Mouse (Mus musculus): ENCODE results near the gene Cacng4. TPM values are rescaled to one million over a fixed set of nuclear protein-coding genes. Genes with fewer than 3 reads are reported as not detected.

Cacng4 gene
- polyA plus RNA-seq, 1 experiment = 25.5 TPM

DNA sequence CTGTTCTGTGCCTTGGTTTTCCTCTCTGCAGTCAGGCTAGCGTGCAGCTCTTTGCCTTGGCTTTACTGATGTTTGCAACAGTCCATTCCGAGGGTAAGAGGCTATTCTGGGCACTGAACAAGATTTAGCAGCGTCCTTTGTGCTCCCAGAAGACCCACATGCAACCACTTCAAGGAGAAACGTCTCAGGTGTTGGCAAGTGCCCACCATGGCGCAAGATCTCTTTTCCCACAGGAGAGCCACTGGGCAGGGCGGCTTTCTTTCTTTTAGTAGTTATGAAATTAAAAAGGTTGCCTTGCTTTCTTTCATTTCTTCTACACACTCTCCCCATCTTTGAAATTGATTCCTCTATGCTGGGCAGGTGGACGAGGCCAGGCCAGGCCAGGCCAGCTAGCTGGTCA is 65.2 kb downstream of the Cacng4 start:
- no peak overlapping the region for H3K27ac ChIP-seq (ENCODE audit: insufficient read depth, low read length)

DNA sequence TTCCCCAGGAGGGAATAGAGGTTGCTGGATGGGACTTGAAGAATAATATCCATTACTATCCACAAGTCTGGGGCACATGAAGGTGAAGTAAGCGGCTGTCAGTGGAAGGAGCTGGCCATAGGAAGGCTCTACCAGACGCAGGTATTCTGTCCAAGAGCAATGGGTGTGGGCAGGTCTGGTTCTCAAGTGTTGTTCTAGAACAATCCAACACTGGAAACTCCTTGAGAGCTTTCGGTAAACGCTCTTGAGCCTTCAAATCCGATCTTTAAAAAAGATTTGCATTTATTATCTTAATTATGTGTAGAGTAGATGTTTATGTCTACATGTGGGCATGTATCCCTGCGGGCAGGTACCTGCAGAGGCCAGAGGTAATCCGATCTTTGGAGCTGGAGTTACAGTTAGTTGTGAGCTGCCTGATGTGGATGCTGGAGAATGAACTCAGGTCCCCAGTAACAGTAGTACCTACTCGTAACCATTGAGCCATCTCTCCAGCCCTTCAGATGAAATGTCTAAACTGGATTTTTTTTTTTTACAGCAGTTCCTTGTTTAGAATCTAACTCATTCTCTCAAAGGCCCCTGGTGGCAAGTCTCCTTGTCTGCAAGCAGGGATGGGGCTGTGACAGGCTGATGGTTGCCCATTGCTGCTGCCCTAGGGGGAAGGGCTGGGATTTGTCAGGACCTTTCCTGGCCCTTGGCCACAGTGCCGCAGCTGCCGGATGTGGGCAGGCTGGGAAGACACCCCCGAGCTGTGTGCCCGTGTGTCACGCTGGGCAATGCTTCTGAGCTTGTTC is 66.1 kb downstream of the Cacng4 start:
- H3K27ac ChIP-seq (ENCODE audit: insufficient read depth, low read length) = no peak overlapping the region
- peaks cover 2% of the 10 kb centered on the region; the same call in 1 of the 2 replicates for H3K4me1 ChIP-seq (ENCODE audit: control insufficient read depth, insufficient read depth, low read length)
- H3K4me3 ChIP-seq (ENCODE audit: insufficient read depth, low read length) = no peak overlapping the region
- no peak for TF ChIP-seq CTCF (IDR thresholded peaks at IDR 0.05; ENCODE audit: extremely low read depth, insufficient read depth, low read length)
- TF ChIP-seq POLR2A (IDR thresholded peaks at IDR 0.05; ENCODE audit: extremely low read depth, insufficient read depth, low read length) = no peak

More for the DNA sequence above, 65.2 kb downstream of the Cacng4 start:
- TF ChIP-seq POLR2A (IDR thresholded peaks at IDR 0.05; ENCODE audit: extremely low read depth, insufficient read depth, low read length) (no peak), CTCF (IDR thresholded peaks at IDR 0.05; ENCODE audit: extremely low read depth, insufficient read depth, low read length) (no peak)
- peaks cover 2% of the 10 kb centered on the region; the same call in 1 of the 2 replicates for H3K4me1 ChIP-seq (ENCODE audit: control insufficient read depth, insufficient read depth, low read length)
- H3K4me3 ChIP-seq (ENCODE audit: insufficient read depth, low read length) = no peak overlapping the region

DNA sequence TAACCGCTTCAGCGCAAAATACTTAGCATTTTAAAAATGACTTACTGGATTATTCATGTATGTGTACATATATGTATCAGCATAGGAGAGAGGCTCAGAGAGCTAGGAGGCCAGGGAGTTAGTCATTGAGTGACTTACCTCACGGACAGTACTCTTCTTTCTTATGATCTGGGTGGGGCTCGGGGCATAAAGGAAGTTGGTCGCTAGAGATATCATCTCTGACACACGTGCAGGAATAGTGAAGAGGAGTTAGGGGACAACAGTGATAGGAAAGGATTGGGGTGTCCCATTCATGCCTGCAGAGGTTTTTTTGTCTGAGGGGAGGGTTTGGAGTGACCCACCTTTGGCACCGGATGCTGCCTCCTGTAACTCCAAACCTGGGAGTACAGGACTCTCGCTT is 69.8 kb downstream of the Cacng4 start:
- Histone ChIP-seq H3K4me1 (ENCODE audit: control insufficient read depth, insufficient read depth, low read length) (no peaks in the 10 kb centered on the region), H3K27ac (ENCODE audit: insufficient read depth, low read length) (no peak overlapping the region), H3K4me3 (ENCODE audit: insufficient read depth, low read length) (no peak overlapping the region)
- TF ChIP-seq CTCF (IDR thresholded peaks at IDR 0.05; ENCODE audit: extremely low read depth, insufficient read depth, low read length) (no peak), POLR2A (IDR thresholded peaks at IDR 0.05; ENCODE audit: extremely low read depth, insufficient read depth, low read length) (no peak)

DNA sequence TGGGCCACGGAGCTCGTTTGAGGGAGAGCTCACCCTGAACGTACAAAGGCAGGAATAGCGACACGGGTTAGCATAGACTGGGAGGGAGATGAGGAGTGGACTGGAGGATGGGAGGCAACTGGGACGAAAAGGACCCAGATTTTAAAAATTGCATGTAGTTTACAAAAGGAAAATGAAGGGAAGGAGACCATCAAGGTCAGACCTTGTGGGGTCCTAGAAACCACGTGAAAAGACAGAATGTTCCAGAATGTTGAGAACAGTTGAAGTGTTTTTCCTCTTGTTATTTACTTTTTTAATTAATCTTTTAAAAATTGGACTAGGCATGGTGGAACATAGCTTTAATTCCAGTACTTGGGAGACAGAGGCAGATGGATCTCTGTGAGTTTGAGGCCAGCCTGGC is 73.3 kb downstream of the Cacng4 start:
- Histone ChIP-seq H3K4me1 (ENCODE audit: control insufficient read depth, insufficient read depth, low read length) (no peaks in the 10 kb centered on the region), H3K27ac (ENCODE audit: insufficient read depth, low read length) (no peak overlapping the region), H3K4me3 (ENCODE audit: insufficient read depth, low read length) (no peak overlapping the region)
- TF ChIP-seq POLR2A (IDR thresholded peaks at IDR 0.05; ENCODE audit: extremely low read depth, insufficient read depth, low read length) = no peak
- TF ChIP-seq CTCF (IDR thresholded peaks at IDR 0.05; ENCODE audit: extremely low read depth, insufficient read depth, low read length) = no peak

DNA sequence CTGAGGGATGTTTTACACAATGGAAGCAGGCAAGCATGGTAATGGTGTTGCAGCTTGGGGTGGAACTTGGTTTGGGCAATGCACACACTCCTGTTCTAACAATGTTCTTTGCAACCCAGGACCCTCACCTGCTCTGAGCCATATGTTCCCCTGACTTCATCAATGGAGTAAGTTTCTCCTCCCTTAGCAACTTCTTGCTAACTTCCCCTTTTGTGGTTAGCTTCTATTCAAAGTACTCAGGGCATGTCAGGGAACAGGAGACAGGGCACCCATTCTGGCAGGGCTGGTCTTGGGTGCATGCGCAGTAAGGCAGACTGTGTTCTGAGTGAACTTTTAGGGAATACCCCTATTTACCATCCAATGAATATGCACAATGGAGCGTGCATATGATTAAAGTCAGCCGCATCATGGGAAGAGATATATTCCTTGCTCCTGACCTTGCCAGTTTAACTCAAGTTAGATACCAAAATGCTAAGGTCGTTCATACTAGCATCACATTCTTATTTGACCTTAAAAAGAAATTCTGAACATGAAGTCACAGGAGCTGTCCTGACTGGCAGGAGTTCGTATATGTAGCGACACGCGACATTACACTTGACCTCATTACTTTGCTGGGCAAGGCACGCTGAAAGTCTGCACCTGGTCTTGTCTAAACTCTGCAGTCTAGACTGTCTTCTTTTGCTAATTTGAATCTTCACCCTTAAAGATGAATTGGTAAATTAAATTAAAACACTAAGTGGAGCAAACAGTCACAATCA is 73.9 kb downstream of the Cacng4 start:
- H3K4me1 ChIP-seq (ENCODE audit: control insufficient read depth, insufficient read depth, low read length) = no peaks in the 10 kb centered on the region
- TF ChIP-seq POLR2A (IDR thresholded peaks at IDR 0.05; ENCODE audit: extremely low read depth, insufficient read depth, low read length) (no peak), CTCF (IDR thresholded peaks at IDR 0.05; ENCODE audit: extremely low read depth, insufficient read depth, low read length) (no peak)

DNA sequence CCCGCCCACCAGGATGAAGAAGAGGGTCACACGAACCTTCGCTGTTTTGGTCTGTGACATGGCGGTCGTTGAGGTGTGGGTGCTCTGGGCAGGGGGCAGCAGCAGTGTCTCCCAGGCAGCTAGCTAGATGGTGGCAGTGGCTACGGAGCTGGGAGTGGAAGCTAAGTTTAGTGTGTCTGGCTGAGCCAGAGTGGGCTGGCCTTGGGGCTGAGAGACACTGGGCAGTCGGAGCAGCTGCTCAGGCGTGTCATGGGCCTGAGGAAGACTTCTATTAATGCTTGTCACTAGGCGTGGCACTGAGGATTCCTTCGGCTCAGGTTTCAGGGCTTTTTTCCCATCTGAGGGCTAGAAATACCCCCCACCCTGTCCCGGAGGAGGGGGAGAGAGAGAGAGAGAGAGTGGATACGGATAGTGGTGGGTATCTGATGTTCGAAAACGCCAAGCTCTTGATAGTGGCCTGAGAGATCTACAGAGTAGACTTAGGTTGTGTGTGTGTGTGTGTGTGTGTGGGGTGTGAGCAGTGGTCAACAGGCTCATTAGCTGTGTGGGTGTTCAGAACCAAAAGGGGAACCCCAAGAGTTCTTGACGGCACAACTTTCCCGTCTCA is 77.9 kb downstream of the Cacng4 start, which contains the start of gene Cacng1:
Gene Cacng1, minus strand, starts transcription at position 191 of the 607 bp plus-strand sequence.
- no peak for TF ChIP-seq CTCF (IDR thresholded peaks at IDR 0.05; ENCODE audit: extremely low read depth, insufficient read depth, low read length)
- no peak for TF ChIP-seq POLR2A (IDR thresholded peaks at IDR 0.05; ENCODE audit: extremely low read depth, insufficient read depth, low read length)
- Histone ChIP-seq H3K27ac (ENCODE audit: insufficient read depth, low read length) (no peak within 1 kb of the TSS), H3K4me1 (ENCODE audit: control insufficient read depth, insufficient read depth, low read length) (no peaks in the 10 kb centered on the region), H3K4me3 (ENCODE audit: insufficient read depth, low read length) (no peak within 1 kb of the TSS)

More for the DNA sequence above, 73.9 kb downstream of the Cacng4 start:
- Histone ChIP-seq H3K27ac (ENCODE audit: insufficient read depth, low read length) (no peak overlapping the region), H3K4me3 (ENCODE audit: insufficient read depth, low read length) (no peak overlapping the region)

DNA sequence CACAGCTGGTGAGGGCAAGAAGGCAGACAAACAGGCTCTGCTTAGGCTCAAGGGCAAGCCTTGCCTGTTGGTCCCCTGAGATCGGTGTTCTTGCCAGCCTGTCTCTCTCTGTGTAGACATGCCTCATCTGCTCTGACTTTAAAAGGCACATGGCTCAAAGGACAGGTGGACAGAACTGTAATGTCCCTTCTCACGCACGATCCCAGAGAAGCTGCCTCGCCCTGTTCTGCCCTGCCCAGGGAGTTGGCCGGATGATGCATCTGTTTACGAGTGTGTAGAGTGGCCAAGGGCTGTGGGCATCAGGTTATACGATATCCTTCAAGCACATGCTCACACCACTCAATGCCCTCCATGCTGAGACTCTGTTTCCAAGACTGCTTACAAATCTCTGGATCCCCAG is 80.0 kb downstream of the Cacng4 start:
- no peak overlapping the region for H3K4me3 ChIP-seq (ENCODE audit: insufficient read depth, low read length)
- TF ChIP-seq POLR2A (IDR thresholded peaks at IDR 0.05; ENCODE audit: extremely low read depth, insufficient read depth, low read length) = no peak
- no peak for TF ChIP-seq CTCF (IDR thresholded peaks at IDR 0.05; ENCODE audit: extremely low read depth, insufficient read depth, low read length)

DNA sequence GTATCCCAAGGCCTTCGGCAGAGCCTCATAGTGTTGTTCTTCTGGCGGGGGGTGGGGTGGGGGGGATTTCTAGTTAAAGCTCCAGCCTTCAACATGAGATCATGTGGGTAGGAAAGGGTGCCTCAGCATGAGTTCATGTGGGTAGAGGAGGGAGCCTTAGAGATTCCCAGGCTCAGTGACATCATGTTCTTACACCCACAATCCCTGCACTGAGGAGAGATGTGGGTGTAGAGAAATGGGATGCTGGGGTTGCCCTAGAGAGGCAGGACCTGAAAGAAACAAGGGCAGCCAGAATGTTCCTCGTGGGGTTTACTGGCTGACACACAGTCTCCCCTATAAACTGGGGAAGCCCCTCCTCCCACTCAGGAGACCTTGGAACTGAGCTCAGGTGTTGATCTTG is 84.0 kb downstream of the Cacng4 start:
- Histone ChIP-seq H3K27ac (ENCODE audit: insufficient read depth, low read length) (no peak overlapping the region), H3K4me1 (ENCODE audit: control insufficient read depth, insufficient read depth, low read length) (0 out of 2 replicates have a peak, but pooled peaks cover 2% of the 10 kb centered on the region), H3K4me3 (ENCODE audit: insufficient read depth, low read length) (no peak overlapping the region)
- TF ChIP-seq POLR2A (IDR thresholded peaks at IDR 0.05; ENCODE audit: extremely low read depth, insufficient read depth, low read length) = no peak
- no peak for TF ChIP-seq CTCF (IDR thresholded peaks at IDR 0.05; ENCODE audit: extremely low read depth, insufficient read depth, low read length)

More for the DNA sequence above, 80.0 kb downstream of the Cacng4 start:
- Histone ChIP-seq H3K4me1 (ENCODE audit: control insufficient read depth, insufficient read depth, low read length) (0 out of 2 replicates have a peak, but pooled peaks cover 2% of the 10 kb centered on the region), H3K27ac (ENCODE audit: insufficient read depth, low read length) (no peak overlapping the region)

DNA sequence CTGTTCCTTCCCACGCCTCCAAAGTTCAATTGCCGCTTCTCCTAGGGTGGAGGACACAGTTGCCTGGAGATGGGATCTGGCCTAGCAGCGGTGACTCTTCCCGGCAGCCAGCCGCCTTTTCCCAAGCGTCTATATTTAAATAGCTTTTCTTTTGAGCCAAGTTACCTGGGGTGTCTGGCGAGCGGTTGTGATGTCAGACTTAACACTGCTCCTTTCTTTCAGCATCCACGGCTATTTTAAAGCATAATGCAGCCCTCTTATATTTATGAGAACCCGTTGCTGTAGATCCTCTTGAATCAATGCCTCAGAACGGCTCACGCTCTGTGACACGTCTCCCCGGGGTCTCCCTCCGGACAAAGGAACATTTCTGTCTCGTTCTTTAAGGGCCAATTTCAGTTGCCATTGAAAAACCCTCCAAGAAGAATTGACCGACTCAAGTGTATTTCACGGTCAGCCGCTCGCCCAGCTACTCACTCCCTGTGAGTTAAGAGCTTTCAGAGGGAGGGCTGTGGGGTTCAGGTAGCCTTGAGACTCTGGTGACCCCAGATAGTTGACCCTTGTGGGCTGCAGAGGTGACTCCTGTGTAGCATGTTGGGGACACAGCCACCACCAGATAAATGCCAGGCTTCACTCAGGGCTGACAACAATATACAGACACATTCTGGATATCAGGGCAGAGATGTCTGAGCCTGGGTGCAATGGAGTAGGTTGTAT is 86.3 kb downstream of the Cacng4 start:
- H3K27ac ChIP-seq (ENCODE audit: insufficient read depth, low read length) = no peak overlapping the region
- no peak for TF ChIP-seq POLR2A (IDR thresholded peaks at IDR 0.05; ENCODE audit: extremely low read depth, insufficient read depth, low read length)
- no peak for TF ChIP-seq CTCF (IDR thresholded peaks at IDR 0.05; ENCODE audit: extremely low read depth, insufficient read depth, low read length)
- no peak overlapping the region for H3K4me3 ChIP-seq (ENCODE audit: insufficient read depth, low read length)
- H3K4me1 ChIP-seq (ENCODE audit: control insufficient read depth, insufficient read depth, low read length) = peaks cover 2% of the 10 kb centered on the region; the same call in 1 of the 2 replicates
